Mouse (Mus musculus) olfactory bulb, adult 2 months (tissue): Measurements from ENCODE around the gene Nxpe3.

ENCODE experiments used
- CTCF ChIP-seq: fragments of 200-500 bp; IDR thresholded peaks from 2 replicates; pipeline ENCODE4 v1.5.1; 2012; ENCODE audit warnings: low read depth, mild to moderate bottlenecking, low read length, moderate library complexity; ENCODE audit not compliant: insufficient read depth
- POLR2A ChIP-seq: fragments of 200-500 bp; IDR thresholded peaks from 2 replicates; pipeline ENCODE4 v1.6.1; 2012; ENCODE audit warnings: mild to moderate bottlenecking, low read depth, low read length, moderate library complexity; ENCODE audit not compliant: insufficient read depth

DNA sequence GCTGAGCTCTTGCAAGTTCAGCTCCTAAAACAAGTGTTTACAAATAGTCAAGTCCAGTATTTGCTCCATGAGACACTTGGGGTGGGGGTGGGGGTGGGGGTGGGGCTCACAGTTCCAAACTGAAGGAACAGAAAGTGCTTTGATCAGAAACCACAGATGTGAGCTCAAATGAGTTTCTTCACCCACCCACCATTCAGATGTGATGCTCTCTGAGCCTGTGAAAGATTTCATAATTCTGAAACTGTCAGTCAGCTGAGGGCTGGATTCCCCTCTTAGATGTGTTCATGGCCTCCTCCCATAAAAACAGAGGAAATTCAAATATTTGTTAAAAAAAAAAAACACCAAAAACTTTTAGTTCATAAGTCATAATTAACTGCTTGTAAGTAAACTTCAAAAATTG is 59.3 kb downstream of the Nxpe3 start:
- TF ChIP-seq CTCF (no peak), POLR2A (no peak)
